Mouse (Mus musculus) MEL (cell line): ENCODE data around the gene Tnks2.

Source experiments
- CTCF ChIP-seq, 3 experiments: IDR thresholded peaks in 2 of 3; conservative IDR thresholded peaks in 1 of 3; 2 replicates each; pipeline ENCODE4 v1.5.1; 2011 to 2012; ENCODE audit warnings: low read length in 3 of 3, low read depth in 2 of 3, mild to moderate bottlenecking in 2 of 3, improper control_type of control experiment in 1 of 3, inconsistent platforms in 1 of 3, mixed read lengths in 1 of 3, moderate library complexity in 1 of 3; ENCODE audit not compliant: control insufficient read depth in 1 of 3, insufficient read depth in 1 of 3, poor library complexity in 1 of 3, severe bottlenecking in 1 of 3
- GABPA ChIP-seq: IDR thresholded peaks from 2 replicates; pipeline ENCODE4 v1.6.1; 2012; ENCODE audit warnings: low read depth, mild to moderate bottlenecking, inconsistent platforms, low read length, improper control_type of control experiment, moderate library complexity
- MXI1 ChIP-seq: IDR thresholded peaks from 2 replicates; pipeline ENCODE4 v1.6.1; 2011; ENCODE audit warnings: mild to moderate bottlenecking, low read depth, low read length, improper control_type of control experiment
- MYB ChIP-seq: IDR thresholded peaks from 2 replicates; pipeline ENCODE4 v1.6.1; 2011; ENCODE audit warnings: mild to moderate bottlenecking, low read depth, low read length, improper control_type of control experiment
- NRF1 ChIP-seq: IDR thresholded peaks from 2 replicates; pipeline ENCODE4 v1.6.1; 2014; ENCODE audit warnings: low read depth, mild to moderate bottlenecking, inconsistent platforms, low read length, improper control_type of control experiment, moderate library complexity; ENCODE audit not compliant: poor library complexity, insufficient read depth, severe bottlenecking
- POLR2A ChIP-seq, 2 experiments: IDR thresholded peaks; 2 replicates each; pipeline ENCODE4 v1.6.1; 2011 to 2012; ENCODE audit warnings: low read length in 2 of 2, mild to moderate bottlenecking in 2 of 2, control low read depth in 1 of 2, improper control_type of control experiment in 1 of 2, low read depth in 1 of 2, moderate library complexity in 1 of 2; ENCODE audit not compliant: control insufficient read depth in 1 of 2, insufficient read depth in 1 of 2, poor library complexity in 1 of 2
- SIN3A ChIP-seq: IDR thresholded peaks from 2 replicates; pipeline ENCODE4 v1.6.1; 2012; ENCODE audit warnings: low read length, improper control_type of control experiment, inconsistent platforms
- SMC3 ChIP-seq: IDR thresholded peaks from 2 replicates; pipeline ENCODE4 v1.6.1; 2011; ENCODE audit warnings: low read depth, low read length, improper control_type of control experiment
- USF1 ChIP-seq: IDR thresholded peaks from 2 replicates; pipeline ENCODE4 v1.6.1; 2014; ENCODE audit warnings: low read depth, mild to moderate bottlenecking, inconsistent platforms, low read length, improper control_type of control experiment, moderate library complexity
- ZC3H11A ChIP-seq: IDR thresholded peaks from 2 replicates; pipeline ENCODE4 v1.6.1; 2012; ENCODE audit warnings: low read depth, mild to moderate bottlenecking, inconsistent platforms, low read length, improper control_type of control experiment
- ZNF384 ChIP-seq: IDR thresholded peaks from 2 replicates; pipeline ENCODE4 v1.6.1; 2012; ENCODE audit warnings: low read depth, mild to moderate bottlenecking, inconsistent platforms, low read length, improper control_type of control experiment

DNA sequence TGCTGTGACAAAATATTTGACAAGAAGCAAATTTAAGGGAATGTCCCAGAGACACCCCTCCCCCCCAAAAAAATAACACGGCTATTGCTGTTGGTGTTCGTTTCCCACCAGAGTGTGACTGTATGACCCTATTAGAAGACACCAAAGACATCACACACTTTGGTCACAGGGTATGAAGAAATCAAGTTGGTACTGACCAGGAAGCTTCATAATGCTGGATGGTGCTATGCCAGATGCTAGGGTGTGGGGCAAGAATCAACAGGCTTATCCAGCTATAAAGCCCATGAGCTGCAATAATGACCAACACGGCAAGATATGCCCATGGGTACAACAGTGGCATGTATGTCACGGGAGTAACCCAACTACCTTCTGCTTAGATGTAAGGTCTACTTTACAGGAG is 11.3 kb upstream of the Tnks2 start:
- TF ChIP-seq CTCF (IDR thresholded peaks at IDR 0.05 in 2 of 3, conservative IDR thresholded peaks at IDR 0.05 in 1 of 3; ENCODE audit: control insufficient read depth in 1 of 3, insufficient read depth in 1 of 3, low read depth in 2 of 3, low read length in 3 of 3, poor library complexity in 1 of 3, severe bottlenecking in 1 of 3) (no peak), NRF1 (no peak), MXI1 (no peak), SMC3 (no peak), POLR2A (IDR thresholded peaks at IDR 0.05; ENCODE audit: control insufficient read depth in 1 of 2, insufficient read depth in 1 of 2, low read depth in 1 of 2, low read length in 2 of 2, poor library complexity in 1 of 2) (no peak), MYB (no peak), ZC3H11A (no peak), ZNF384 (no peak), GABPA (no peak), USF1 (no peak), SIN3A (no peak)
